Mouse (Mus musculus): ENCODE measurements around the gene Kcnq1. TPM values are rescaled to one million over a fixed set of nuclear protein-coding genes. Genes with fewer than 3 reads are reported as not detected.

Gene Kcnq1
- polyA plus RNA-seq (2014; fragmentation: Illumina TruSeq; extraction: RNeasy Lipid Tissue Mini Kit (QIAGEN cat#74804); ENCODE audit: low read depth, low replicate concordance): 30.3 TPM

DNA sequence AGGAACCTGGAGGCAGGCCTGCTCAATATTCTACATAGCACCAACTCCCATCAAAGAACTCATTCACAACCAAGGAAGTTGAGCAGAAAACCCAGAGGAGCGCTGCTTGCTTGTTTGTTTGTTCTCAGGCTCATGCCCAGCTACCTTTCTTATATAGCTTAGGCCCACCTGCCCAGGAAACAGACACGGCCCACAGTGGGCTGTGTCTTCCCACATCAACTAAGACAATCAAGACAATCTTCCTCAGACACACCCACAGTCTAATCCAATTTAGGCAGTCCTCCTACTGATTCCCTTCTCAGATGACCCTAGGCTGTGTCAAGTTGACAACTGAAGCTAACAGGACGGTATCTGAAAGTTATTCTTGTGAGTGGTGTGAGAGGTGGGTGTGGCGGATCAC, at the start of gene Kcnq1:
Kcnq1 (plus strand) TSS at position 301 of the 400 bp plus-strand sequence.

DNA sequence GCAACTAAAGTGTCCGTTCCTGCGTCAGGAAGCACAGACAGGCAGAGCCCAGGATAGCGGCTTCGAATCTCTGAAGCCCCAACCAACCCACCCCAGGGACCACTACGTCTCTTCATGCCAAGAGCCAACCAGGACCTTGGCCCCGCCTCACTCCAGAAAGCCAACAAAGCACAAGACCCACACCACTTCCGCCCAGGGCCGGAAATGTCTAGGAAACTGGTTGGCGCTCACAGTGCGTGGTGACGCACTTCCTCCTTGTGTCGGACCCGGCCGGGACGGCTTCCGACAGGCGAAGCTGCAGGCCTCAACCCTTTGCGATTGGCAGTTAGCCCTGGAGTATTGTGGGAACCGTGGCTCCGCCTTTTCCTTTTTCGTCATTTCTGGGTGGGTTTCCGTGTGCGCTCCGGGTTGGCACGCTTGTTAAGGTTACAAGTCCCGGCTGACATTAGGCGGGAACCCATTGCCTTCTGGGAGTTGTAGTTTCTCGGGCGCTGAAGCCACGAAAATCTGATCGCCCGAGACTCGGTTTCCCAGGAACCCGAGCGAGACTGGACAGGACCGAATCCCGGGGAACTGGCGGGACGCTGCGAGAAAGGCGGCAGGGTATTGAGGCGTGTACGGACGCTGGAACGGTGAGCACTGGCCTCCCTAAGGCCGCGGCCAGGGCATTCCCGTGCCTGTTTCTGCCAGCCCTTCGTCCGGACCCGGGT, 37.1 kb upstream of the Kcnq1 start, which contains the start of gene Tssc4:
Tssc4 (plus strand) TSS at position 368 of the 710 bp plus-strand sequence.

GRCm38 (mm10) chr7:143094592-143095553, 11.3 kb upstream of the Kcnq1 start, which contains the start of gene Trpm5:
Trpm5 (minus strand) TSS chr7:143094642.

DNA sequence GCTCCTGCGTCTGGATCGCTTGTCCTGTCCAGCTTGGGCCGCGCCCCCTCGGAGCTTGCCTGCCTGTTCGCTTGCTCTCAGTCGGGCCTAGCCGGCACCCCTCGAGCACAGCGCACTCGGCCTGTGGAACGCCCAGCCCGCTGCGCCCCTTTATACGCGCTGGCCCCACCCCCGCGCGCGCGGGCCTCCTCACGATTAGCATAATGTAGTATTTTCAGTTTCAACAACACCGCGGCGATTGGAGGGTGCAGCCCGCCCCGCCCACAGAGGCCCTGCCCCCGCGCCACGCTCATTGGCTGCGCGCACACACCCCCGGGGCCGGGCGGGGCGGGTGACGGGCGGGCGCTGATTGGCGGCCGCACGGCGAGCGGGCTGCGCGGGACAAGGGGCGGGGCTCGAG, 354.7 kb downstream of the Kcnq1 start, which contains the start of gene Cdkn1c:
Cdkn1c (minus strand) TSS at position 177 of the 400 bp plus-strand sequence.

DNA sequence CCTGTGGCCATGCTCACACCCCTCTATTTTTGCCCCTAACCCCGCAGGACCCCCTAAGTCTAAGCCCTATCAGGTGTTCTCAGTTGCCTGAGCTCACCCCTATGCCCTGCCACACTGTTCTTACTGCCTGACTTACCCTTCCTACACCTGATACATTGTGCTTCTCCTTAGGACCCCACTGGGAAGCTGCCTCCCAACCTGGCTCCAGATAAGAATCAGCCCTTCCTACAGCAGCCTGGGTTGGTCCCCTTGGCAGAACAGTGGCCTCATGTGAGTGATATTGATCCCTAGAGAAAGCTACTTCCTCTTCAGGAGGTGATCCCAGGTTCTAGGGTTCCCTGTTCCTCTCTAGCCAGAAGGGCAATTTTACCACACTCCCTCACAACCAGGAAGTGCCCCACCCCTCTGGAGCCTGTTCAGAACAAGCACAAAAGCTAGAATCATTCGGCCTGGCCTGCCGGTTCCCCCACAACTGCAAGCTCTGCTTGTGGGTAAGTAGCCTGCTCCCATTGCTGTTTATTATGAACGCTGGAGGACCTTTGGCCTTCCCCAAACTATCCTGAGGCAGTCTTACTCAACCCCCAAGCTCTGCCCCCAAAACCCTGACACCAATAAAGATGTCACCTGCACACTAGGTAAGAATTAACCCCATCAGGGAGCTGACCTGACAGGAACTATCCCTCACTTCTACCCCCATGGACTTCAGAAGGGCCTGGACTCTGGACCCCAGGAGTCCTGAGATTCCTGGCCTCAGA, 367.4 kb downstream of the Kcnq1 start, which contains the start of gene Slc22a18:
Slc22a18 (plus strand) TSS at position 390 of the 755 bp plus-strand sequence.

Other genes starting within 250 kb of the Kcnq1 start
- 0.50 TPM for gene Th, start 175.2 kb upstream of the Kcnq1 start, polyA plus RNA-seq (2014; fragmentation: Illumina TruSeq; extraction: RNeasy Lipid Tissue Mini Kit (QIAGEN cat#74804); ENCODE audit: low read depth, low replicate concordance)
- gene Ascl2, start 137.1 kb upstream of the Kcnq1 start, polyA plus RNA-seq (2014; fragmentation: Illumina TruSeq; extraction: RNeasy Lipid Tissue Mini Kit (QIAGEN cat#74804); ENCODE audit: low read depth, low replicate concordance): not detected
- gene Tspan32, start 101.3 kb upstream of the Kcnq1 start, polyA plus RNA-seq (2014; fragmentation: Illumina TruSeq; extraction: RNeasy Lipid Tissue Mini Kit (QIAGEN cat#74804); ENCODE audit: low read depth, low replicate concordance): 0.99 TPM
- 445 TPM for gene Cd81, start 53.6 kb upstream of the Kcnq1 start, polyA plus RNA-seq (2014; fragmentation: Illumina TruSeq; extraction: RNeasy Lipid Tissue Mini Kit (QIAGEN cat#74804); ENCODE audit: low read depth, low replicate concordance)
- gene Tssc4, start 37.1 kb upstream of the Kcnq1 start, polyA plus RNA-seq (2014; fragmentation: Illumina TruSeq; extraction: RNeasy Lipid Tissue Mini Kit (QIAGEN cat#74804); ENCODE audit: low read depth, low replicate concordance): 19.1 TPM
- gene Trpm5, start 11.7 kb upstream of the Kcnq1 start, polyA plus RNA-seq (2014; fragmentation: Illumina TruSeq; extraction: RNeasy Lipid Tissue Mini Kit (QIAGEN cat#74804); ENCODE audit: low read depth, low replicate concordance): not detected

All from heart, adult 10 weeks (tissue).